ENCODE assay signal across 16 mouse cellular contexts in the genomic region with DNA sequence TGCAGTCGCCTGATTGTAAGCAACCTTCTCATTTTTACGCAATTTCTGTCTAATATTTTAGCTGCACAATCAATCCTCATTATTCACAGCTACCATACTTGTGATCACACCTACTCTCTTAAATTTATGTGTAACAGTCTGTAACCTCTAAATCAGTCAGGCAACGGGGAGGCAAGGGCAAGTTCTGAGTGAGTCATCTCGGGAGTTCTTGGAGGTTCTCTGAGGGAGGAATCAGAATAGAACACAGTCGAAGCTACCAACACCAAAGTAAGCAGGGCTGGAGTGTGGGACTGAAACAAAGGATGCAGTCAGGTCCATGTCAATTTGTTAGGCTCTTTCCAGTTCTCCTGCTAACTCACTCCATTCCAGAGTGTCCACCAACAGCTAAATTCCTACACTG.
"Had no signal": no experiment of that assay in that cellular context is flagged by ENCODE, and none has a peak within 500 bp of the region (broad histone marks: within the 10 kb centered on the region; RNA-seq: fewer than 3 reads in every experiment).

No protein-coding gene starts in this region.

- H3K4me3 ChIP-seq: limb, embryonic 15.5 days; liver, embryonic 12.5 days; midbrain, embryonic 10.5 days; neural tube, embryonic 13.5 days; stomach, embryonic 15.5 days had no signal

- H3K36me3 ChIP-seq: limb, embryonic 15.5 days; liver, embryonic 12.5 days; midbrain, embryonic 10.5 days; neural tube, embryonic 13.5 days; stomach, embryonic 15.5 days had no signal

- H3K4me1 ChIP-seq: limb, embryonic 15.5 days; liver, embryonic 12.5 days; midbrain, embryonic 10.5 days; neural tube, embryonic 13.5 days; stomach, embryonic 15.5 days had no signal

- H3K9ac ChIP-seq: limb, embryonic 15.5 days; liver, embryonic 12.5 days; lung, embryonic 14.5 days; neural tube, embryonic 13.5 days; stomach, embryonic 15.5 days had no signal

- H3K27ac ChIP-seq: kidney, postnatal 0 days; limb, embryonic 15.5 days; liver, embryonic 12.5 days; midbrain, embryonic 10.5 days; neural tube, embryonic 13.5 days; stomach, embryonic 15.5 days had no signal

- H3K27me3 ChIP-seq: limb, embryonic 15.5 days; liver, embryonic 12.5 days; neural tube, embryonic 13.5 days; stomach, embryonic 15.5 days had no signal

- ATAC-seq: liver, embryonic 12.5 days; midbrain, embryonic 16.5 days had no signal

- H3K4me2 ChIP-seq: limb, embryonic 15.5 days; liver, embryonic 12.5 days; lung, embryonic 14.5 days; neural tube, embryonic 13.5 days; stomach, embryonic 15.5 days had no signal

- H3K9me3 ChIP-seq: limb, embryonic 15.5 days; liver, embryonic 12.5 days; midbrain, embryonic 10.5 days; stomach, embryonic 15.5 days had no signal

- DNase-seq: kidney, adult 8-10 months; kidney, postnatal 36 days; layer of hippocampus, adult 9-11 months; layer of hippocampus, postnatal 36 days; lung, embryonic 14.5 days; lung, postnatal 10 days; lung, postnatal 4 days; thymus, adult 2 months; thymus, postnatal 25 days had no signal
